Mouse (Mus musculus) heart, postnatal 0 days (tissue): ENCODE results near the gene Pde4d.

Experiments
- CTCF ChIP-seq: IDR thresholded peaks from 2 replicates; pipeline ENCODE4 v1.5.1; 2016; ENCODE audit warnings: antibody characterized with exemption, control low read depth, low read depth
- EP300 ChIP-seq: IDR thresholded peaks from 2 replicates; pipeline ENCODE4 v1.6.1; 2016; ENCODE audit warnings: antibody characterized with exemption, low read depth

DNA sequence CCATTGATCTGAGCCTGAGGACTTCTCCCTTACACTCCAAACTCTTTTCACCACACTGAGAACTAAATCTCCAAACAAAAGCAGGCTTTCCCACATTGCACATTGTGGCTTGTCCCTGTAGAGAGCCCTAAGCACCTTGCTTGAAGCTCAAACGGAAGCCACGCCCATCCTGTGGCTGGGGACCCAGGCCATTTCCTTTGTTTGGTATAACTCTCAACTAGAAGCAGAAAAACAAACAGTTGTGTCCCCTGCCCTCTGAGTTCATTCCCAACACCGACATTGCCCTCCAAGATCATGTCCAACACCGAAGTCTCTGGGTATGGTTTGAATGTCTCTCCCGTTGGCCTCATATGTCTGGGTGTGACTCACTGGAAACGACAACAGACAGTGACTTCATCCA is 759.7 kb downstream of the Pde4d start:
- TF ChIP-seq EP300 (no peak), CTCF (no peak)
